Mouse (Mus musculus): ENCODE results near the gene Wasf2. TPM values are rescaled to one million over a fixed set of nuclear protein-coding genes. Genes with fewer than 3 reads are reported as not detected.

Gene Wasf2
- polyA plus RNA-seq, 1 experiment from 2014 or later: 72.8 TPM

- no peak for ATAC-seq (replicated peaks; ENCODE audit: insufficient number of reproducible peaks, insufficient read depth, low FRiP score, low read depth)
- Histone ChIP-seq H3K9ac (no peak overlapping the region), H3K27ac (no peak overlapping the region), H3K4me3 (no peak overlapping the region), H3K4me1 (replicated peaks) (peaks cover 25% of the 10 kb centered on the region), H3K4me2 (no peak overlapping the region), H3K36me3 (no peaks in the 10 kb centered on the region), H3K9me3 (replicated peaks) (no peaks in the 10 kb centered on the region), H3K27me3 (peaks cover 41% of the 10 kb centered on the region)
- WGBS: 88% methylated on average over 24 of the region's 24 CpGs
Measured at GRCm38 (mm10) chr4:133210023-133210787, 79.9 kb downstream of the Wasf2 start.

- WGBS: 91% methylated on average over 19 of the region's 19 CpGs
Measured at GRCm38 (mm10) chr4:133210788-133211390, 80.6 kb downstream of the Wasf2 start.

GRCm38 (mm10) chr4:133211751-133212561 lies 81.7 kb downstream of the Wasf2 start, which contains the start of the genes Cd164l2 and Gpr3:
Cd164l2 (plus strand) TSS chr4:133212131.
Gpr3 (minus strand) TSS chr4:133212536.
- peak; percentile 36 for ATAC-seq (replicated peaks; ENCODE audit: insufficient number of reproducible peaks, insufficient read depth, low FRiP score, low read depth)
- peaks cover 24% of the 10 kb centered on the region for H3K4me1 ChIP-seq (replicated peaks)
- H3K9me3 ChIP-seq (replicated peaks): no peaks in the 10 kb centered on the region
- no peaks in the 10 kb centered on the region for H3K36me3 ChIP-seq
- H3K4me3 ChIP-seq: peak within 1 kb of the TSS; percentile 68
- H3K9ac ChIP-seq: peak within 1 kb of the TSS; percentile 66
- no peak within 1 kb of the TSS for H3K27ac ChIP-seq
- WGBS: 2% methylated on average over 52 of the region's 52 CpGs
- H3K4me2 ChIP-seq: peak within 1 kb of the TSS; percentile 99
- peaks cover 41% of the 10 kb centered on the region for H3K27me3 ChIP-seq

More at GRCm38 (mm10) chr4:133210788-133211390, 80.6 kb downstream of the Wasf2 start:
- ATAC-seq (replicated peaks; ENCODE audit: insufficient number of reproducible peaks, insufficient read depth, low FRiP score, low read depth): no peak
- Histone ChIP-seq H3K4me1 (replicated peaks) (peaks cover 24% of the 10 kb centered on the region), H3K36me3 (no peaks in the 10 kb centered on the region), H3K4me3 (no peak overlapping the region), H3K27me3 (peaks cover 41% of the 10 kb centered on the region), H3K27ac (no peak overlapping the region), H3K9me3 (replicated peaks) (no peaks in the 10 kb centered on the region), H3K4me2 (no peak overlapping the region), H3K9ac (no peak overlapping the region)

- H3K4me1 ChIP-seq (replicated peaks): peaks cover 24% of the 10 kb centered on the region
- no peaks in the 10 kb centered on the region for H3K36me3 ChIP-seq
- 2% methylated on average over 44 of the region's 44 CpGs for WGBS
- peak; percentile 83 for ATAC-seq (replicated peaks; ENCODE audit: insufficient number of reproducible peaks, insufficient read depth, low FRiP score, low read depth)
- peaks cover 41% of the 10 kb centered on the region for H3K27me3 ChIP-seq
- H3K4me2 ChIP-seq: peak overlapping the region; percentile 99
- peak overlapping the region; percentile 66 for H3K9ac ChIP-seq
- H3K9me3 ChIP-seq (replicated peaks): no peaks in the 10 kb centered on the region
- peak overlapping the region; percentile 68 for H3K4me3 ChIP-seq
- H3K27ac ChIP-seq: no peak overlapping the region
Measured at GRCm38 (mm10) chr4:133212562-133213267, 82.4 kb downstream of the Wasf2 start.

- H3K4me3 ChIP-seq: peak overlapping the region; percentile 68
- no peak for ATAC-seq (replicated peaks; ENCODE audit: insufficient number of reproducible peaks, insufficient read depth, low FRiP score, low read depth)
- peaks cover 24% of the 10 kb centered on the region for H3K4me1 ChIP-seq (replicated peaks)
- 4% methylated on average over 9 of the region's 9 CpGs for WGBS
- H3K27ac ChIP-seq: no peak overlapping the region
- peaks cover 41% of the 10 kb centered on the region for H3K27me3 ChIP-seq
- H3K4me2 ChIP-seq: peak overlapping the region; percentile 99
- no peak overlapping the region; the same call in 1 of the 2 replicates for H3K9ac ChIP-seq
- no peaks in the 10 kb centered on the region for H3K36me3 ChIP-seq
- H3K9me3 ChIP-seq (replicated peaks): no peaks in the 10 kb centered on the region
Measured at GRCm38 (mm10) chr4:133213268-133213590, 82.9 kb downstream of the Wasf2 start.

GRCm38 (mm10) chr4:133213661-133214060 lies 83.4 kb downstream of the Wasf2 start:
- H3K4me3 ChIP-seq: no peak overlapping the region
- WGBS: 20% methylated on average over 10 of the region's 10 CpGs
- ATAC-seq (replicated peaks; ENCODE audit: insufficient number of reproducible peaks, insufficient read depth, low FRiP score, low read depth): no peak
- H3K27me3 ChIP-seq: peaks cover 41% of the 10 kb centered on the region
- no peak overlapping the region for H3K27ac ChIP-seq
- no peak overlapping the region for H3K9ac ChIP-seq
- H3K36me3 ChIP-seq: no peaks in the 10 kb centered on the region
- no peaks in the 10 kb centered on the region for H3K9me3 ChIP-seq (replicated peaks)
- H3K4me1 ChIP-seq (replicated peaks): peaks cover 24% of the 10 kb centered on the region
- peak overlapping the region; percentile 99 for H3K4me2 ChIP-seq

GRCm38 (mm10) chr4:133217641-133218040 lies 87.3 kb downstream of the Wasf2 start:
- 4% methylated on average over 5 of the region's 5 CpGs for WGBS
- Histone ChIP-seq H3K4me2 (no peak overlapping the region), H3K27me3 (peaks cover 52% of the 10 kb centered on the region), H3K4me1 (replicated peaks) (peaks cover 18% of the 10 kb centered on the region), H3K4me3 (no peak overlapping the region), H3K27ac (no peak overlapping the region), H3K9me3 (replicated peaks) (no peaks in the 10 kb centered on the region), H3K36me3 (no peaks in the 10 kb centered on the region), H3K9ac (no peak overlapping the region)
- ATAC-seq (replicated peaks; ENCODE audit: insufficient number of reproducible peaks, insufficient read depth, low FRiP score, low read depth): no peak

- peaks cover 47% of the 10 kb centered on the region for H3K27me3 ChIP-seq
Measured at GRCm38 (mm10) chr4:133218745-133219144, 88.4 kb downstream of the Wasf2 start.

GRCm38 (mm10) chr4:133220656-133221055 lies 90.4 kb downstream of the Wasf2 start:
- peaks cover 5% of the 10 kb centered on the region for H3K4me1 ChIP-seq (replicated peaks)
- no peak for ATAC-seq (replicated peaks; ENCODE audit: insufficient number of reproducible peaks, insufficient read depth, low FRiP score, low read depth)
- H3K4me3 ChIP-seq: peak overlapping the region; percentile 39
- no peak overlapping the region for H3K27ac ChIP-seq
- H3K36me3 ChIP-seq: no peaks in the 10 kb centered on the region
- H3K9me3 ChIP-seq (replicated peaks): no peaks in the 10 kb centered on the region
- H3K27me3 ChIP-seq: peaks cover 40% of the 10 kb centered on the region
- H3K4me2 ChIP-seq: peak overlapping the region; percentile 70
- WGBS: 6% methylated on average over 25 of the region's 25 CpGs
- 0 out of 2 replicates have a peak overlapping the region, but pooled peaks have one; percentile 26 for H3K9ac ChIP-seq

More at GRCm38 (mm10) chr4:133218745-133219144, 88.4 kb downstream of the Wasf2 start:
- Histone ChIP-seq H3K36me3 (no peaks in the 10 kb centered on the region), H3K9me3 (replicated peaks) (no peaks in the 10 kb centered on the region), H3K27ac (no peak overlapping the region), H3K9ac (no peak overlapping the region), H3K4me1 (replicated peaks) (peaks cover 7% of the 10 kb centered on the region), H3K4me3 (no peak overlapping the region), H3K4me2 (no peak overlapping the region)
- no peak for ATAC-seq (replicated peaks; ENCODE audit: insufficient number of reproducible peaks, insufficient read depth, low FRiP score, low read depth)
- 88% methylated on average over 3 of the region's 3 CpGs for WGBS

- no peak overlapping the region for H3K9ac ChIP-seq
- no peak overlapping the region for H3K27ac ChIP-seq
- WGBS: 80% methylated on average over 8 of the region's 8 CpGs
- H3K36me3 ChIP-seq: no peaks in the 10 kb centered on the region
- H3K4me2 ChIP-seq: no peak overlapping the region
- H3K27me3 ChIP-seq: peaks cover 40% of the 10 kb centered on the region
- no peaks in the 10 kb centered on the region for H3K9me3 ChIP-seq (replicated peaks)
- ATAC-seq (replicated peaks; ENCODE audit: insufficient number of reproducible peaks, insufficient read depth, low FRiP score, low read depth): no peak
- H3K4me1 ChIP-seq (replicated peaks): peaks cover 5% of the 10 kb centered on the region
- H3K4me3 ChIP-seq: no peak overlapping the region
Measured at GRCm38 (mm10) chr4:133221701-133222100, 91.4 kb downstream of the Wasf2 start.

All from heart, embryonic 15.5 days (tissue).